Mouse (Mus musculus): ENCODE data around the gene Mycn. TPM values are rescaled to one million over a fixed set of nuclear protein-coding genes. Genes with fewer than 3 reads are reported as not detected.

The Mycn gene
- polyA plus RNA-seq, 1 experiment: 0.06 TPM

DNA sequence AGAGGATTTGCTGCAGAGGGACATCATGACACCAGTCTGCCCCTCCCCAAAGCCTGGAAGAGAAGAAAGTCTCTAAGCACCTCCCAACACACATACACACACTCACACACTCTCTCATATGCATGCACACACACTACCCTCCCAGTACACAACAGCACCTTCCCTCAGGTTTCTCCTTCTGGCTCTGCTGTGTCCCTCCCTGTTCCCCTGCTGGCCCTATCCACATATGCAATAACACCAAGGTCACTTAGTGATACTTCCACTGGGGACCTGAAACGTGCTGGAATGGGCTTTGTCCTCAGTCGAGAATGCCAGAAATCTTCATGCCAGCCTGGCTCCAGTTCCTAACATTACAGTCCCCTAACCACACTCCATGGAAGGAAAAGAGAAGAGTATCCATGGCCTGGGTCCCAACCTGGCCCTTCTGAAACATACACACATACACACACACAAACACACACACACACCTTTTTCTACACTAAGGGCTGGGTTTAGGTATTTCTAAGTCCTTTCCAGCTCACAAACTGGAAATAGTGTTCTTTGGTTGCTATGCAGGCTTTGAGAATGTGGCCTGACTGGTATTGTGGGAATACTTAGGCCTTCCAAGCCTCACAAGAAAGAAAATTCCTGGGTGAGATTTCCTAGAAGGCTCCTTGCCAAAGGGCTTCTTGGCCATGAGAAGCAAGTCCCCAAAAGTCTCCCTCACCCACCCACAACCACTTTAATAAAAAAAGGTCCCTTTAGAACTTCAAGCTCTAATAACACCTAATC is 43.2 kb downstream of the Mycn start:
- Histone ChIP-seq H3K27me3 (ENCODE audit: control insufficient read depth, insufficient read depth, insufficient read length) (no peaks in the 10 kb centered on the region), H3K4me3 (ENCODE audit: insufficient read depth, poor library complexity, severe bottlenecking) (no peak overlapping the region), H3K36me3 (ENCODE audit: control insufficient read depth, insufficient read depth) (no peaks in the 10 kb centered on the region), H3K79me2 (ENCODE audit: control insufficient read depth, insufficient read depth) (no peaks in the 10 kb centered on the region), H3ac (ENCODE audit: control insufficient read depth, insufficient read length, low read depth) (no peak overlapping the region), H3K79me3 (ENCODE audit: low read depth) (no peaks in the 10 kb centered on the region)
- TF ChIP-seq FOSL1 (IDR thresholded peaks at IDR 0.05; ENCODE audit: insufficient read depth, low read length, poor library complexity, severe bottlenecking) (no peak), USF1 (IDR thresholded peaks at IDR 0.05; ENCODE audit: low read depth) (no peak), MAX (IDR thresholded peaks at IDR 0.05) (no peak), MYOG (IDR thresholded peaks at IDR 0.05; ENCODE audit: control insufficient read depth, extremely low read depth, insufficient read length) (no peak), MYOD1 (IDR thresholded peaks at IDR 0.05; ENCODE audit: control insufficient read depth, insufficient read length, low read depth) (no peak), CEBPB (IDR thresholded peaks at IDR 0.05; ENCODE audit: low read depth) (no peak), CTCF (IDR thresholded peaks at IDR 0.05; ENCODE audit: control insufficient read depth, insufficient read depth, insufficient read length) (no peak)

DNA sequence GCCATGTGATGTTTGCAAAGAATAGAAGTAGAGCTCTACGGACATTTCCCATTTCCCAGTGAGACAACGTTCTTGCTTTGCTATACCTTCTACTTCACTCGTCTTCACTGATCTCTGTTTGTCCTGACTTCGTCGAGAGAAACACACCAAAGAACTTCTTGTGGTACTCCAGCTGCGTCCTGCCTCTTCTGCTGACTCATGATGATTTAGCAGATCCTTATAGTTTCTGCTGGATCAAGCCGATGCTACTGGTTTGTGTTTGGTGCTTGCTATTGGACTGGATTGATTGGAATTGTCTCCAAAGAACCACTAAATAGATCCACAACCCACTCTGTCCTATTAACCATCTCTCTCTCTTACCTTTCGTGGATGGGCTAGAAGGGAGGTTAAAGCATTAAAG is 47.7 kb downstream of the Mycn start:
- H3K36me3 ChIP-seq (ENCODE audit: control insufficient read depth, insufficient read depth): no peaks in the 10 kb centered on the region
- TF ChIP-seq USF1 (IDR thresholded peaks at IDR 0.05; ENCODE audit: low read depth) (no peak), MAX (IDR thresholded peaks at IDR 0.05) (no peak), CTCF (IDR thresholded peaks at IDR 0.05; ENCODE audit: control insufficient read depth, insufficient read depth, insufficient read length) (no peak), MYOG (IDR thresholded peaks at IDR 0.05; ENCODE audit: control insufficient read depth, extremely low read depth, insufficient read length) (no peak), CEBPB (IDR thresholded peaks at IDR 0.05; ENCODE audit: low read depth) (no peak), FOSL1 (IDR thresholded peaks at IDR 0.05; ENCODE audit: insufficient read depth, low read length, poor library complexity, severe bottlenecking) (no peak), MYOD1 (IDR thresholded peaks at IDR 0.05; ENCODE audit: control insufficient read depth, insufficient read length, low read depth) (no peak)
- no peaks in the 10 kb centered on the region for H3K79me2 ChIP-seq (ENCODE audit: control insufficient read depth, insufficient read depth)
- H3K4me3 ChIP-seq (ENCODE audit: insufficient read depth, poor library complexity, severe bottlenecking): no peak overlapping the region
- H3ac ChIP-seq (ENCODE audit: control insufficient read depth, insufficient read length, low read depth): no peak overlapping the region
- no peaks in the 10 kb centered on the region for H3K79me3 ChIP-seq (ENCODE audit: low read depth)
- no peaks in the 10 kb centered on the region for H3K27me3 ChIP-seq (ENCODE audit: control insufficient read depth, insufficient read depth, insufficient read length)

- H3ac ChIP-seq (ENCODE audit: control insufficient read depth, insufficient read length, low read depth): no peak overlapping the region
- H3K27me3 ChIP-seq (ENCODE audit: control insufficient read depth, insufficient read depth, insufficient read length): no peaks in the 10 kb centered on the region
- no peaks in the 10 kb centered on the region for H3K36me3 ChIP-seq (ENCODE audit: control insufficient read depth, insufficient read depth)
- H3K4me3 ChIP-seq (ENCODE audit: insufficient read depth, poor library complexity, severe bottlenecking): no peak overlapping the region
- no peak for TF ChIP-seq USF1 (IDR thresholded peaks at IDR 0.05; ENCODE audit: low read depth)
- no peak for TF ChIP-seq CEBPB (IDR thresholded peaks at IDR 0.05; ENCODE audit: low read depth)
- TF ChIP-seq CTCF (IDR thresholded peaks at IDR 0.05; ENCODE audit: control insufficient read depth, insufficient read depth, insufficient read length): no peak
- TF ChIP-seq MYOG (IDR thresholded peaks at IDR 0.05; ENCODE audit: control insufficient read depth, extremely low read depth, insufficient read length): no peak
- no peak for TF ChIP-seq MAX (IDR thresholded peaks at IDR 0.05)
- no peak for TF ChIP-seq FOSL1 (IDR thresholded peaks at IDR 0.05; ENCODE audit: insufficient read depth, low read length, poor library complexity, severe bottlenecking)
- no peak for TF ChIP-seq MYOD1 (IDR thresholded peaks at IDR 0.05; ENCODE audit: control insufficient read depth, insufficient read length, low read depth)
- no peaks in the 10 kb centered on the region for H3K79me2 ChIP-seq (ENCODE audit: control insufficient read depth, insufficient read depth)
- H3K79me3 ChIP-seq (ENCODE audit: low read depth): no peaks in the 10 kb centered on the region
These were observed 55.4 kb downstream of the Mycn start for GRCm38 (mm10) chr12:12886191-12886889.
